Mouse (Mus musculus) midbrain, embryonic 14.5 days (tissue): Measurements from ENCODE around the gene Hipk4. TPM values are rescaled to one million over a fixed set of nuclear protein-coding genes. Genes with fewer than 3 reads are reported as not detected.

ENCODE experiments used
- ATAC-seq: fragments of 200-750 bp; cut with Nextera tagmentation; 2 replicates; pipeline ENCODE4 v1.8.0; 2017; ENCODE audit warnings: moderate number of reproducible peaks, moderate library complexity; ENCODE audit not compliant: low FRiP score, low TSS enrichment
- DNase-seq: peaks from one replicate; pipeline ENCODE4 v3.0.0-alpha.2; 2015
- H3K27ac ChIP-seq: fragments of 300-500 bp; sonication (generic); replicated peaks from 2 replicates; pipeline ENCODE4 v1.5.1; 2014; ENCODE audit warnings: mild to moderate bottlenecking, low read depth, low read length, moderate library complexity
- H3K27me3 ChIP-seq: fragments of 300-500 bp; sonication (generic); 2 replicates; pipeline ENCODE4 v1.6.1; 2014; ENCODE audit warnings: low read length, control low read depth, mixed read lengths; ENCODE audit not compliant: control insufficient read depth, insufficient read depth
- H3K36me3 ChIP-seq: fragments of 300-500 bp; sonication (generic); 2 replicates; pipeline ENCODE4 v1.6.1; 2014; ENCODE audit warnings: low read length, control low read depth; ENCODE audit not compliant: control insufficient read depth, insufficient read depth
- H3K4me1 ChIP-seq: fragments of 300-500 bp; sonication (generic); 2 replicates; pipeline ENCODE4 v1.6.1; 2014; ENCODE audit warnings: mild to moderate bottlenecking, antibody characterized with exemption, low read length, control low read depth; ENCODE audit not compliant: control insufficient read depth, insufficient read depth
- H3K4me2 ChIP-seq: fragments of 300-500 bp; sonication (generic); 2 replicates; pipeline ENCODE4 v1.6.1; 2014; ENCODE audit warnings: mild to moderate bottlenecking, low read length, moderate library complexity
- H3K4me3 ChIP-seq: fragments of 300-500 bp; sonication (generic); replicated peaks from 2 replicates; pipeline ENCODE4 v1.5.1; 2014; ENCODE audit warnings: low read depth, low read length
- H3K9ac ChIP-seq: fragments of 300-500 bp; sonication (generic); replicated peaks from 2 replicates; pipeline ENCODE4 v1.6.1; 2014; ENCODE audit warnings: mild to moderate bottlenecking, low read length, moderate library complexity
- H3K9me3 ChIP-seq: fragments of 300-500 bp; sonication (generic); 2 replicates; pipeline ENCODE4 v1.6.1; 2016; ENCODE audit warnings: low read length, control low read depth, mixed read lengths; ENCODE audit not compliant: control insufficient read depth
- WGBS: fragments of 180-500 bp; shearing (Covaris S2); extraction: QIAGEN DNeasy Blood & Tissue Kit; methylation state at CpG from one replicate; pipeline ENCODE4 v1.1.7; 2014; 5-methylcytosine and 5-hydroxymethylcytosine counted together
- polyA plus RNA-seq: library from polyadenylated mRNA; unstranded; fragments of >200 nt; fragmentation: Nextera tagmentation; extraction: Ambion mirVana; gene quantifications from 2 replicates; pipeline ENCODE4 v1.2.1, GENCODE M21; 2014

Gene Hipk4
- 0.43 and 0.78 TPM in 2 replicates for polyA plus RNA-seq

GRCm38 (mm10) chr7:27522967-27523366, at the start of gene Hipk4:
Gene Hipk4, plus strand, starts transcription at chr7:27523267.
- H3K4me2 ChIP-seq = no peak within 1 kb of the TSS
- WGBS = 55% methylated on average over 5 of the region's 5 CpGs
- H3K9ac ChIP-seq = no peak within 1 kb of the TSS
- no peaks in the 10 kb centered on the region for H3K4me1 ChIP-seq
- H3K36me3 ChIP-seq = no peaks in the 10 kb centered on the region
- no peak for ATAC-seq
- no peak within 1 kb of the TSS for H3K27ac ChIP-seq
- H3K27me3 ChIP-seq = no peaks in the 10 kb centered on the region
- no peak for DNase-seq
- H3K4me3 ChIP-seq = no peak within 1 kb of the TSS
- H3K9me3 ChIP-seq = no peaks in the 10 kb centered on the region

- H3K4me2 ChIP-seq = peak overlapping the region; percentile 89
- peak overlapping the region; percentile 70 for H3K27ac ChIP-seq
- DNase-seq (no peak), ATAC-seq (no peak)
- H3K4me1 ChIP-seq = peaks cover 3% of the 10 kb centered on the region; the same call in 1 of the 2 replicates
- peak overlapping the region; percentile 57 for H3K4me3 ChIP-seq
- WGBS = under 1% methylated on average over 34 of the region's 34 CpGs
- H3K9me3 ChIP-seq = no peaks in the 10 kb centered on the region
- peaks cover 7% of the 10 kb centered on the region; the same call in 1 of the 2 replicates for H3K36me3 ChIP-seq
- no peaks in the 10 kb centered on the region for H3K27me3 ChIP-seq
- H3K9ac ChIP-seq = peak overlapping the region; percentile 45
Observed at GRCm38 (mm10) chr7:27473835-27474489, 49.1 kb upstream of the Hipk4 start.

DNA sequence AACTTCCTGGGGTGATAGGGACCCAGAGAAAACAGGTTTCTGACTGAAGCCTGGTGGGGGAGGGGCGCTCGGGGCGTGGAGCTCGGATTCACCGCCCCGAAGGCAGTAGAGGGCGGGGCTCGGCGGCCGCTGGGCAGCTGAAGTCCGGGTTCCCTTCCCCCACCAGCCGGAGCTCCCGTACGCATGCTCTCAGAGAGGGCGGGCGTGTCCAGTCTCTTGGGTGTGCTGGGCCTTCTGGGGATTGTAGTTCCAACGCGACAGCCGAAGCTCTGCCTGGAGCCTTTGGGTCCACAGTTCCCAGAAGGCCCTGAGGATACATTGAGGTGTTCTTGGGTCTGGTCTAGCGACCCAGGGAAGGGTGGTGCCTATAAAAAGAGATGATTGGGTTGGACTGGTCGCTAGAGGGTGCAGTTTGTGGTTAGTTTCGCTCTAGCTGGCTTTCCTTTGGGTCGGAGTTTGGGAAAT, 48.5 kb upstream of the Hipk4 start:
- H3K4me1 ChIP-seq = peaks cover 3% of the 10 kb centered on the region; the same call in 1 of the 2 replicates
- no peaks in the 10 kb centered on the region for H3K27me3 ChIP-seq
- H3K36me3 ChIP-seq = peaks cover 7% of the 10 kb centered on the region; the same call in 1 of the 2 replicates
- whole genome bisulfite sequencing = under 1% methylated on average over 23 of the region's 23 CpGs
- DNase-seq = peak; percentile 97
- no peaks in the 10 kb centered on the region for H3K9me3 ChIP-seq
- H3K27ac ChIP-seq = peak overlapping the region; percentile 70
- H3K4me2 ChIP-seq = peak overlapping the region; percentile 89
- peak overlapping the region; percentile 45 for H3K9ac ChIP-seq
- peak; percentile 83 for ATAC-seq
- peak overlapping the region; percentile 57 for H3K4me3 ChIP-seq

DNA sequence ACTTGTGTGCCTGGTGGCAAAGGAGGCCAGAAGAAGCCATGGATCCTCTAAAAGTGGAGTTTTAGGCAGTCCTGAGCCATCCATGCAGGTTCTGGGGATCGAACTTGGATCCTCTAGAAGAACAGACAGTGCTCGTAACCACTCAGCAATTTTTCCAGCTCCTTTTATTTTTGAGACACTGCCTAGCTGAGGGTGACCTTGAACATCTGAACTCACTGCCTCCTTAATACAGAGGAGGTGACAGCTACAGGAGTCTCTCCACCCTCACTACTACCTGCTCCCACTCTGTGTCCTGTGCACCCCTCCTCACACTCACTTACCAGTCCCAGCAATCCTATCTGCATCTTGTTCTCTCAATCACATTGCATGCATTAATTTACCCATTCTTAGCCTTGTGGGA, 47.5 kb upstream of the Hipk4 start:
- no peak overlapping the region for H3K9ac ChIP-seq
- WGBS = 94% methylated on average over 2 of the region's 2 CpGs
- no peak for ATAC-seq
- H3K4me2 ChIP-seq = no peak overlapping the region
- H3K27ac ChIP-seq = no peak overlapping the region
- H3K4me1 ChIP-seq = peaks cover 3% of the 10 kb centered on the region; the same call in 1 of the 2 replicates
- H3K4me3 ChIP-seq = no peak overlapping the region
- DNase-seq = no peak
- H3K27me3 ChIP-seq = no peaks in the 10 kb centered on the region
- H3K9me3 ChIP-seq = no peaks in the 10 kb centered on the region
- H3K36me3 ChIP-seq = peaks cover 7% of the 10 kb centered on the region; the same call in 1 of the 2 replicates

GRCm38 (mm10) chr7:27476098-27476635, 46.9 kb upstream of the Hipk4 start:
- Histone ChIP-seq H3K4me2 (no peak overlapping the region), H3K4me1 (peaks cover 4% of the 10 kb centered on the region; the same call in 1 of the 2 replicates), H3K4me3 (no peak overlapping the region), H3K27me3 (no peaks in the 10 kb centered on the region), H3K9ac (no peak overlapping the region), H3K27ac (no peak overlapping the region), H3K36me3 (peaks cover 7% of the 10 kb centered on the region; the same call in 1 of the 2 replicates), H3K9me3 (no peaks in the 10 kb centered on the region)
- WGBS = 96% methylated on average over 14 of the region's 14 CpGs
- no peak for DNase-seq
- ATAC-seq = no peak

GRCm38 (mm10) chr7:27478561-27478960, 44.5 kb upstream of the Hipk4 start:
- no peaks in the 10 kb centered on the region for H3K9me3 ChIP-seq
- no peak overlapping the region for H3K27ac ChIP-seq
- ATAC-seq (no peak), DNase-seq (no peak)
- peaks cover 7% of the 10 kb centered on the region; the same call in 1 of the 2 replicates for H3K36me3 ChIP-seq
- no peak overlapping the region for H3K4me2 ChIP-seq
- 82% methylated on average over 7 of the region's 7 CpGs for WGBS
- no peak overlapping the region for H3K4me3 ChIP-seq
- H3K9ac ChIP-seq = no peak overlapping the region
- peaks cover 6% of the 10 kb centered on the region; the same call in 1 of the 2 replicates for H3K4me1 ChIP-seq
- no peaks in the 10 kb centered on the region for H3K27me3 ChIP-seq

DNA sequence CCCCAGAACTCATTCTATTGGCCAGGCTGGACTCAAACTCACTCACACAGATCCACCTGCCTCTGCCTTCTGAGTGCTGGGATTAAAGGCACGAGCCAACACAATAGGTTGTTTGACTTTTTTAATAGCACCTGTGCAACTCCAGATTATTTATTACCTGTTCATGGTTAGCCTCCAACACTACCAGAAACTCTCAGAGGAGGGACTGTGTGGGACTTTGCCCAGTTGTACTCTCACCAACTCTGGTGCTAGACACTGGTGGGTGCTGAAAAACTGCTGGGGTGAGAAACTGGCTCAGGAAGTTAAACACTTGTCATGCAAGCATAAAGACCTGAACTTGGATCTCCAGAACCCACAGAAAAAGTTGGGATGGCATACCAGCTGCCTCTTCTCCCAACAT, 43.3 kb upstream of the Hipk4 start:
- peaks cover 7% of the 10 kb centered on the region; the same call in 1 of the 2 replicates for H3K36me3 ChIP-seq
- ATAC-seq (no peak), DNase-seq (no peak)
- H3K9ac ChIP-seq = no peak overlapping the region
- no peak overlapping the region for H3K4me2 ChIP-seq
- peaks cover 6% of the 10 kb centered on the region; the same call in 1 of the 2 replicates for H3K4me1 ChIP-seq
- H3K9me3 ChIP-seq = no peaks in the 10 kb centered on the region
- 94% methylated on average over 1 of the region's 1 CpGs for WGBS
- no peaks in the 10 kb centered on the region for H3K27me3 ChIP-seq
- no peak overlapping the region for H3K27ac ChIP-seq
- no peak overlapping the region for H3K4me3 ChIP-seq

- ATAC-seq = no peak
- Histone ChIP-seq H3K4me3 (no peak overlapping the region), H3K4me2 (no peak overlapping the region)
Observed at GRCm38 (mm10) chr7:27480506-27480905, 42.6 kb upstream of the Hipk4 start.

More at GRCm38 (mm10) chr7:27480506-27480905, 42.6 kb upstream of the Hipk4 start:
- no peak for DNase-seq
- WGBS = 67% methylated on average over 3 of the region's 3 CpGs
- H3K27me3 ChIP-seq = no peaks in the 10 kb centered on the region
- no peak overlapping the region for H3K9ac ChIP-seq
- H3K27ac ChIP-seq = no peak overlapping the region
- no peaks in the 10 kb centered on the region for H3K9me3 ChIP-seq
- peaks cover 6% of the 10 kb centered on the region; the same call in 1 of the 2 replicates for H3K4me1 ChIP-seq
- H3K36me3 ChIP-seq = peaks cover 7% of the 10 kb centered on the region; the same call in 1 of the 2 replicates
